In the genomic region with DNA sequence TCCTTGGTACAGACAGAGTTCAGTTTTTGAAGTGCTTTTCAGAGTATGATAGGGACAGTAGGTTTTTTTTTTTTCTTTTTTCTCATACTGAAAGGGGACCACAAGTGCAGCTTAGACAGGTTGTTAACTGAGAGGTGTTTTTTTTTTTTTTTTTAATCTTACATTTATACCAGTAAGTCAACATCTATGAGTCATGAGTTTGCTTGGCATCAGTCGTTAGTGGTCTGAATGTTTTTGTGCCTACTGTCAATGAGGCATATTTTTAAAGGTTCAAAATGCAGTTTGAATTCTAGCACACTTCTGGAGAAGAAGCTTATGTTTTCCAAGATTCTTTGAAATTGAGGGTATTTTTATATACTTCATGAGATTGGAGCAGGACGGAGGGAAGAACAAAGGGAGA, we compare ENCODE assay signal across 25 mouse cellular contexts. TPM values are rescaled to one million over a fixed set of nuclear protein-coding genes. Genes with fewer than 3 reads are reported as not detected.
DNase-seq lines count a peak whose midpoint lies in the region; ATAC-seq and TF ChIP-seq lines count a peak whose summit lies in the region.
"Had no signal": no experiment of that assay in that cellular context is flagged by ENCODE, and none has a peak within 500 bp of the region (broad histone marks: within the 10 kb centered on the region; RNA-seq: fewer than 3 reads in every experiment).

No protein-coding gene starts in this region.

- TF ChIP-seq EP300 in heart, adult 2 months (IDR thresholded peaks at IDR 0.05; ENCODE audit: insufficient read depth, low read depth, low read length) = no peak

- DNase-seq in heart, adult 2 months = no peak
- DNase-seq in heart, postnatal 10 days = no peak
- no peak for DNase-seq in cerebellum, postnatal 14 days
- DNase-seq in testis, postnatal 10 days (ENCODE audit: low spot score) = no peak
- no peak for DNase-seq in embryo, embryonic 10 days (ENCODE audit: low spot score)
- DNase-seq: adrenal gland, postnatal 10 days; adrenal gland, postnatal 36 days; cerebellum, adult 11 months; cerebellum, adult 8-10 months; cerebellum, postnatal 10 days; forebrain, postnatal 0 days; gastrocnemius, postnatal 25 days; heart, adult 18-20 months; kidney, adult 11 months; kidney, adult 9 months had no signal

- no peak for TF ChIP-seq CTCF in heart, adult 2 months (IDR thresholded peaks at IDR 0.05)

- H3K9ac ChIP-seq in heart, adult 2 months (ENCODE audit: low read depth, low read length) = no peak overlapping the region
- H3K9ac ChIP-seq: embryonic facial prominence, embryonic 12.5 days; embryonic facial prominence, embryonic 15.5 days; forebrain, postnatal 0 days; heart, embryonic 13.5 days; hindbrain, embryonic 12.5 days; hindbrain, embryonic 15.5 days; intestine, embryonic 15.5 days had no signal

- peak; percentile 22 for ATAC-seq in CD4-positive, CD25-positive, alpha-beta regulatory T cell, adult 4 months
- ATAC-seq: forebrain, embryonic 14.5 days; forebrain, postnatal 0 days; intestine, embryonic 15.5 days had no signal

- H3K27ac ChIP-seq in heart, adult 2 months = peak overlapping the region; percentile 54; the same call in 1 of the 2 replicates
- peak overlapping the region; percentile 49; the same call in 1 of the 2 replicates for H3K27ac ChIP-seq in brown adipose tissue, adult 24 weeks (replicated peaks; ENCODE audit: low read depth, low read length)
- H3K27ac ChIP-seq: embryonic facial prominence, embryonic 12.5 days; embryonic facial prominence, embryonic 15.5 days; heart, embryonic 10.5 days; heart, embryonic 13.5 days; hindbrain, embryonic 12.5 days; hindbrain, embryonic 15.5 days; intestine, embryonic 15.5 days had no signal

- no peaks in the 10 kb centered on the region for H3K79me2 ChIP-seq in heart, adult 2 months (replicated peaks; ENCODE audit: control insufficient read depth, insufficient read depth, low read length)

- no peak for TF ChIP-seq POLR2A in heart, adult 2 months (IDR thresholded peaks at IDR 0.05; ENCODE audit: insufficient read depth, low read depth, low read length)

- no peak overlapping the region for H3K4me3 ChIP-seq in heart, adult 2 months
- no peak overlapping the region for H3K4me3 ChIP-seq in brown adipose tissue, adult 24 weeks (ENCODE audit: insufficient read depth, low read depth, low read length)
- H3K4me3 ChIP-seq: embryonic facial prominence, embryonic 12.5 days; embryonic facial prominence, embryonic 15.5 days; heart, embryonic 10.5 days; heart, embryonic 13.5 days; hindbrain, embryonic 12.5 days; hindbrain, embryonic 15.5 days; intestine, embryonic 15.5 days had no signal

- intact Hi-C loops in heart, adult 2 months (cut with DNase I) = loop anchor here (5.0 to 10.0 kb wide), 3 partner anchors 56 to 288 kb away; partner anchors contain the start of gene Ets1
- intact Hi-C loops in heart, postnatal 10 days (cut with DNase I) = no loop called here

- 63% methylated on average over 2 of the region's 2 CpGs for WGBS in heart, adult 2 months

- peaks cover 19% of the 10 kb centered on the region for H3K36me3 ChIP-seq in heart, adult 2 months (ENCODE audit: control insufficient read depth, insufficient read depth, low read length)
- H3K36me3 ChIP-seq: embryonic facial prominence, embryonic 12.5 days; embryonic facial prominence, embryonic 15.5 days; heart, embryonic 10.5 days; heart, embryonic 13.5 days; hindbrain, embryonic 12.5 days; hindbrain, embryonic 15.5 days; intestine, embryonic 15.5 days had no signal

- peaks cover 16% of the 10 kb centered on the region for H3K4me1 ChIP-seq in heart, adult 2 months (ENCODE audit: control insufficient read depth, insufficient read depth, low read length)
- peaks cover 13% of the 10 kb centered on the region for H3K4me1 ChIP-seq in brown adipose tissue, adult 24 weeks (ENCODE audit: control insufficient read depth, insufficient read depth, insufficient read length, low read length)
- H3K4me1 ChIP-seq: intestine, embryonic 15.5 days had no signal

- H3K27me3 ChIP-seq in heart, adult 2 months (ENCODE audit: control insufficient read depth, insufficient read depth, low read length) = no peaks in the 10 kb centered on the region
- H3K27me3 ChIP-seq: embryonic facial prominence, embryonic 15.5 days; heart, embryonic 13.5 days; intestine, embryonic 15.5 days had no signal

RNA-seq across cellular contexts. Expression of gene Ets1, which starts 56.9 kb away (rescaled TPM):
- total RNA-seq in heart, adult 2 months (2021) = 10 to 100 TPM; 40.7 to 48.7 TPM
- 22.6 and 39.6 TPM in 2 replicates for polyA plus RNA-seq in heart, adult 2 months (2012; rRNA removed)
- total RNA-seq in heart, postnatal 10 days (2021) = 100 to 1,000 TPM; 119 to 154 TPM
- polyA plus RNA-seq in CD4-positive, CD25-positive, alpha-beta regulatory T cell, adult 4 months (2017; shearing (Covaris generic)) = 1,000 to 10,000 TPM in 1 of 2 experiments, 100 to 1,000 TPM in 1; 800 to 1,019 TPM
- 13.4 and 18.7 TPM in 2 replicates for polyA plus RNA-seq in brown adipose tissue, adult 24 weeks (2012; ENCODE audit: insufficient read depth, insufficient read length, missing spikeins)

Comparison
In these comparisons a context has a peak if more than half of its experiments do, and no peak if none do; other contexts are left out.
1. RNA of gene Ets1, which starts 56.9 kb away (polyA plus RNA-seq): 800 to 1,019 TPM in CD4-positive, CD25-positive, alpha-beta regulatory T cell, adult 4 months; 22.6 to 39.6 TPM in heart, adult 2 months and 13.4 to 18.7 TPM in brown adipose tissue, adult 24 weeks; every median in the first group is over 10 times any median in the second.